Mouse (Mus musculus) CH12.LX (cell line): ENCODE measurements around the gene Cald1. TPM values are rescaled to one million over a fixed set of nuclear protein-coding genes. Genes with fewer than 3 reads are reported as not detected.

Experiments used
- DNase-seq: peaks from one replicate; pipeline ENCODE4 v3.0.0-alpha.2; 2013; ENCODE audit errors: extremely low read depth
- H3K27ac ChIP-seq: 2 replicates; pipeline ENCODE4 v1.5.1; 2012; ENCODE audit warnings: low read depth, mild to moderate bottlenecking, control low read depth, moderate library complexity; ENCODE audit not compliant: insufficient read depth
- H3K27me3 ChIP-seq: replicated peaks from 2 replicates; pipeline ENCODE3; 2012; ENCODE audit warnings: inconsistent platforms
- H3K36me3 ChIP-seq, 2 experiments: replicated peaks in 1 of 2; 2 replicates each; pipeline versions ENCODE3 to v1.6.1; 2012; ENCODE audit warnings: inconsistent platforms in 1 of 2, low read length in 1 of 2, mild to moderate bottlenecking in 1 of 2, mixed read lengths in 1 of 2, moderate library complexity in 1 of 2; ENCODE audit not compliant: control insufficient read depth in 1 of 2, insufficient read depth in 1 of 2
- H3K4me1 ChIP-seq, 2 experiments: 2 replicates each; pipeline ENCODE4 v1.6.1; 2012; ENCODE audit warnings: inconsistent platforms in 1 of 2, moderate library complexity in 1 of 2; ENCODE audit not compliant: insufficient read depth in 2 of 2, control insufficient read depth in 1 of 2
- H3K4me2 ChIP-seq: 2 replicates; pipeline ENCODE4 v1.6.1; 2012; ENCODE audit warnings: low read depth, mild to moderate bottlenecking, control low read depth; ENCODE audit not compliant: poor library complexity, insufficient read depth, severe bottlenecking
- H3K4me3 ChIP-seq, 3 experiments: fragments of 150-350 bp in 1 of 3; sonication (generic) in 1 of 3; replicated peaks in 1 of 3; 2 replicates each; pipeline versions ENCODE3 to v1.5.1; 2011 to 2012; ENCODE audit warnings: low read depth in 2 of 3, low read length in 2 of 3, mild to moderate bottlenecking in 2 of 3, moderate library complexity in 2 of 3, control low read depth in 1 of 3, improper control_type of control experiment in 1 of 3, inconsistent platforms in 1 of 3, mixed read lengths in 1 of 3; ENCODE audit not compliant: poor library complexity in 1 of 3
- H3K79me2 ChIP-seq: replicated peaks from 2 replicates; pipeline ENCODE4 v1.6.1; 2012; ENCODE audit warnings: mild to moderate bottlenecking, moderate library complexity; ENCODE audit not compliant: control insufficient read depth, poor library complexity, insufficient read depth, severe bottlenecking; ENCODE audit errors: extremely low read depth
- H3K9ac ChIP-seq: 2 replicates; pipeline ENCODE4 v1.6.1; 2012; ENCODE audit warnings: low read depth, mild to moderate bottlenecking, control low read depth, moderate library complexity; ENCODE audit not compliant: insufficient read depth
- H3K9me3 ChIP-seq: replicated peaks from 2 replicates; pipeline ENCODE3; 2012; ENCODE audit warnings: low read length, inconsistent platforms, mixed read lengths
- CHD1 ChIP-seq: IDR thresholded peaks from 2 replicates; pipeline ENCODE4 v1.6.1; 2012; ENCODE audit warnings: low read depth, low read length, improper control_type of control experiment, inconsistent platforms
- CHD2 ChIP-seq: IDR thresholded peaks from 2 replicates; pipeline ENCODE4 v1.6.1; 2011; ENCODE audit warnings: low read length, improper control_type of control experiment
- ELF1 ChIP-seq: IDR thresholded peaks from 2 replicates; pipeline ENCODE4 v1.6.1; 2014; ENCODE audit warnings: low read depth, mild to moderate bottlenecking, inconsistent platforms, low read length, improper control_type of control experiment
- GABPA ChIP-seq: IDR thresholded peaks from 2 replicates; pipeline ENCODE4 v1.6.1; 2012; ENCODE audit warnings: low read depth, low read length, improper control_type of control experiment, inconsistent platforms; ENCODE audit not compliant: insufficient replicate concordance
- JUND ChIP-seq: conservative IDR thresholded peaks from 2 replicates; pipeline ENCODE4 v1.6.1; 2011; ENCODE audit warnings: low read depth, low read length, improper control_type of control experiment
- MAFK ChIP-seq: IDR thresholded peaks from 2 replicates; pipeline ENCODE4 v1.6.1; 2011; ENCODE audit warnings: low read length, improper control_type of control experiment; ENCODE audit not compliant: insufficient replicate concordance
- MEF2A ChIP-seq: IDR thresholded peaks from 2 replicates; pipeline ENCODE4 v1.6.1; 2014; ENCODE audit warnings: low read depth, mild to moderate bottlenecking, inconsistent platforms, low read length, improper control_type of control experiment, borderline replicate concordance
- MYC ChIP-seq: IDR thresholded peaks from 2 replicates; pipeline ENCODE4 v1.6.1; 2011; ENCODE audit warnings: low read depth, mild to moderate bottlenecking, improper control_type of control experiment, low read length
- NELFE ChIP-seq: IDR thresholded peaks from 2 replicates; pipeline ENCODE4 v1.6.1; 2011; ENCODE audit warnings: low read depth, low read length, improper control_type of control experiment
- RCOR1 ChIP-seq: conservative IDR thresholded peaks from 2 replicates; pipeline ENCODE4 v1.6.1; 2012; ENCODE audit warnings: low read depth, mild to moderate bottlenecking, inconsistent platforms, low read length, improper control_type of control experiment
- SMC3 ChIP-seq: IDR thresholded peaks from 2 replicates; pipeline ENCODE4 v1.6.1; 2011; ENCODE audit warnings: low read depth, low read length, improper control_type of control experiment
- UBTF ChIP-seq: IDR thresholded peaks from 2 replicates; pipeline ENCODE4 v1.6.1; 2012; ENCODE audit warnings: low read depth, mild to moderate bottlenecking, inconsistent platforms, low read length, improper control_type of control experiment, moderate library complexity
- USF1 ChIP-seq: IDR thresholded peaks from 2 replicates; pipeline ENCODE4 v1.6.1; 2014; ENCODE audit warnings: low read depth, mild to moderate bottlenecking, inconsistent platforms, low read length, improper control_type of control experiment
- ZNF384 ChIP-seq: IDR thresholded peaks from 2 replicates; pipeline ENCODE4 v1.6.1; 2012; ENCODE audit warnings: low read depth, low read length, improper control_type of control experiment, inconsistent platforms
- dilution Hi-C: fragments of 300-500 bp; cut with MboI; formaldehyde crosslinking; loops from 2 replicates; pipeline ENCODE4 v1.14.3; 2020; ENCODE audit warnings: low sequenced_read_pairs; ENCODE audit not compliant: extremely low pct_unique_long_range_greater_than_20kb, extremely low pct_ligation_motif_present
- in situ Hi-C: fragments of 300-500 bp; cut with MboI; formaldehyde crosslinking; loops from 3 replicates; pipeline ENCODE4 v1.14.3; 2019; ENCODE audit warnings: low sequenced_read_pairs, low pct_ligation_motif_present, low pct_unique_long_range_greater_than_20kb, mixed read lengths
- polyA plus RNA-seq: library from polyadenylated mRNA; unstranded; fragments of >175 nt; gene quantifications from 2 replicates; pipeline ENCODE4 v1.2.1, GENCODE M21; 2012; ENCODE audit warnings: low read depth; ENCODE audit not compliant: insufficient read length
- total RNA-seq, 2 experiments: library from RNA; depleted of rRNA; stranded (reverse); fragments of 300-350 nt in 1 of 2; fragments of >200 nt in 1 of 2; gene quantifications; 2 replicates each; pipeline ENCODE4 v1.2.3; 2012 to 2014

Cald1 gene
- total and polyA plus RNA-seq, 3 experiments = 0.55 to 4.0 (median 1.1) TPM

GRCm38 (mm10) chr6:34606407-34606806 is 8.1 kb downstream of the Cald1 start:
- in situ Hi-C loops = no loop called here
- H3K4me2 ChIP-seq = no peak overlapping the region
- dilution Hi-C loops = no loop called here

GRCm38 (mm10) chr6:34608603-34609002 is 10.3 kb downstream of the Cald1 start:
- TF ChIP-seq UBTF (no peak), SMC3 (no peak), ELF1 (no peak), CHD1 (no peak), CHD2 (no peak), JUND (no peak)
- no peak for DNase-seq
- H3K27me3 ChIP-seq = no peaks in the 10 kb centered on the region
- in situ Hi-C loops (no loop called here), dilution Hi-C loops (no loop called here)
- no peak overlapping the region for H3K4me3 ChIP-seq
- H3K4me1 ChIP-seq = peaks cover 3 to 6% of the 10 kb centered on the region in 2 experiments; a peak in 3 of 4 replicates
- no peaks in the 10 kb centered on the region for H3K9me3 ChIP-seq
- H3K4me2 ChIP-seq = no peak overlapping the region
- no peak overlapping the region for H3K9ac ChIP-seq
- no peaks in the 10 kb centered on the region for H3K79me2 ChIP-seq
- H3K27ac ChIP-seq = no peak overlapping the region
- no peaks in the 10 kb centered on the region for H3K36me3 ChIP-seq

More at GRCm38 (mm10) chr6:34606407-34606806, 8.1 kb downstream of the Cald1 start:
- Histone ChIP-seq H3K36me3 (no peaks in the 10 kb centered on the region), H3K27me3 (no peaks in the 10 kb centered on the region), H3K4me3 (no peak overlapping the region), H3K9ac (no peak overlapping the region), H3K79me2 (no peaks in the 10 kb centered on the region), H3K27ac (no peak overlapping the region), H3K4me1 (peaks cover 3 to 6% of the 10 kb centered on the region in 2 experiments; a peak in 3 of 4 replicates), H3K9me3 (no peaks in the 10 kb centered on the region)
- DNase-seq = no peak
- no peak for TF ChIP-seq ZNF384

- in situ Hi-C loops (no loop called here), dilution Hi-C loops (no loop called here)
- Histone ChIP-seq H3K9ac (no peak overlapping the region), H3K27me3 (no peaks in the 10 kb centered on the region), H3K4me2 (no peak overlapping the region), H3K79me2 (no peaks in the 10 kb centered on the region), H3K36me3 (no peaks in the 10 kb centered on the region), H3K27ac (no peak overlapping the region), H3K9me3 (no peaks in the 10 kb centered on the region), H3K4me3 (no peak overlapping the region), H3K4me1 (peaks cover 3 to 6% of the 10 kb centered on the region in 2 experiments; a peak in 3 of 4 replicates)
- TF ChIP-seq RCOR1 = no peak
- TF ChIP-seq USF1 = no peak
- TF ChIP-seq GABPA = no peak
- no peak for TF ChIP-seq CHD1
- no peak for TF ChIP-seq MAFK
- TF ChIP-seq NELFE = no peak
- no peak for TF ChIP-seq UBTF
- no peak for TF ChIP-seq MYC
- no peak for TF ChIP-seq MEF2A
- DNase-seq = no peak
These were observed 11.9 kb downstream of the Cald1 start for GRCm38 (mm10) chr6:34609892-34610829.
